21 mouse cellular contexts compared by ENCODE assay signal in genomic region chr6:3567071-3567610, GRCm38 (mm10).
DNase-seq lines count a peak whose midpoint lies in the region; ATAC-seq and TF ChIP-seq lines count a peak whose summit lies in the region.
"Had no signal": no experiment of that assay in that cellular context is flagged by ENCODE, and none has a peak within 500 bp of the region (broad histone marks: within the 10 kb centered on the region; RNA-seq: fewer than 3 reads in every experiment).

No protein-coding gene starts in this region.

- peak; percentile 50 for TF ChIP-seq EP300 in lung, postnatal 0 days (IDR thresholded peaks at IDR 0.05)

- H3K27ac ChIP-seq in lung, postnatal 0 days (ENCODE audit: low read length): no peak overlapping the region
- H3K27ac ChIP-seq: forebrain, embryonic 15.5 days; heart, adult 2 months; heart, embryonic 15.5 days; hindbrain, embryonic 13.5 days; liver, embryonic 13.5 days; lung, embryonic 15.5 days; midbrain, embryonic 13.5 days had no signal

- peak; percentile 16 to 24 for DNase-seq in cerebellum, postnatal 14 days
- peak; percentile 14 for DNase-seq in fat pad, adult 2 months (ENCODE audit: extremely low read depth, low read depth, low spot score)
- DNase-seq in lung, postnatal 0 days (ENCODE audit: low spot score): peak; percentile 30
- peak; percentile 74 for DNase-seq in testis, postnatal 14 days (ENCODE audit: low spot score)
- no peak for DNase-seq in gastrocnemius, postnatal 14 days
- DNase-seq: adrenal gland, postnatal 25 days; gastrocnemius, postnatal 10 days; heart, adult 2 months; heart, postnatal 36 days; kidney, adult 18-20 months; kidney, postnatal 4 days; liver, embryonic 13.5 days had no signal

- H3K27me3 ChIP-seq in lung, postnatal 0 days (replicated peaks; ENCODE audit: insufficient read depth, low read length): no peaks in the 10 kb centered on the region
- H3K27me3 ChIP-seq: forebrain, embryonic 15.5 days; heart, embryonic 15.5 days; hindbrain, embryonic 13.5 days; liver, embryonic 13.5 days; lung, embryonic 15.5 days; megakaryocyte, embryonic 14.5 days; midbrain, embryonic 13.5 days had no signal

- H3K4me3 ChIP-seq in lung, postnatal 0 days (ENCODE audit: low read depth, low read length): no peak overlapping the region
- H3K4me3 ChIP-seq: forebrain, embryonic 15.5 days; heart, adult 2 months; heart, embryonic 15.5 days; hindbrain, embryonic 13.5 days; liver, embryonic 13.5 days; lung, embryonic 15.5 days; megakaryocyte, embryonic 14.5 days; midbrain, embryonic 13.5 days had no signal

- ATAC-seq in cerebellum, adult (ENCODE audit: insufficient number of reproducible peaks, low FRiP score, low TSS enrichment): no peak
- peak; percentile 75 for ATAC-seq in lung, postnatal 0 days
- no peak for ATAC-seq in inflammation-experienced regulatory T-cells, adult 6 months
- ATAC-seq: activated CD4-positive, CD25-positive, alpha-beta regulatory T cell, adult 4 months; forebrain, embryonic 15.5 days; midbrain, embryonic 13.5 days had no signal

- H3K9me3 ChIP-seq in lung, postnatal 0 days (ENCODE audit: low read length): no peaks in the 10 kb centered on the region
- H3K9me3 ChIP-seq: forebrain, embryonic 15.5 days; heart, embryonic 15.5 days; hindbrain, embryonic 13.5 days; liver, embryonic 13.5 days; lung, embryonic 15.5 days; megakaryocyte, embryonic 14.5 days; midbrain, embryonic 13.5 days had no signal

- H3K9ac ChIP-seq in lung, postnatal 0 days (replicated peaks; ENCODE audit: low read depth): no peak overlapping the region
- H3K9ac ChIP-seq: forebrain, embryonic 15.5 days; heart, embryonic 15.5 days; hindbrain, embryonic 13.5 days; liver, embryonic 13.5 days; lung, embryonic 15.5 days; midbrain, embryonic 13.5 days had no signal

- no peak overlapping the region for H3K4me2 ChIP-seq in lung, postnatal 0 days (replicated peaks; ENCODE audit: low read depth, low read length)
- H3K4me2 ChIP-seq: forebrain, embryonic 15.5 days; heart, embryonic 15.5 days; hindbrain, embryonic 13.5 days; liver, embryonic 13.5 days; lung, embryonic 15.5 days; midbrain, embryonic 13.5 days had no signal

- TF ChIP-seq CTCF in lung, postnatal 0 days (IDR thresholded peaks at IDR 0.05): no peak

- intact Hi-C loops in gastrocnemius, postnatal 14 days (cut with DNase I; ENCODE audit: low total_unique reads): no loop called here

- no peaks in the 10 kb centered on the region for H3K4me1 ChIP-seq in lung, postnatal 0 days (ENCODE audit: insufficient read depth, low read depth, low read length)
- H3K4me1 ChIP-seq: forebrain, embryonic 15.5 days; heart, embryonic 15.5 days; hindbrain, embryonic 13.5 days; lung, embryonic 15.5 days; midbrain, embryonic 13.5 days had no signal

- no peaks in the 10 kb centered on the region; the same call in 1 of the 2 replicates for H3K36me3 ChIP-seq in lung, postnatal 0 days (ENCODE audit: insufficient read depth, low read length)

- WGBS in lung, postnatal 0 days: 71% methylated on average over 7 of the region's 7 CpGs
